Comparison of ENCODE assay signal across 32 mouse cellular contexts in genomic region chr10:21804761-21805160, GRCm38 (mm10).
"Had no signal": no experiment of that assay in that cellular context is flagged by ENCODE, and none has a peak within 500 bp of the region (broad histone marks: within the 10 kb centered on the region; RNA-seq: fewer than 3 reads in every experiment).

No protein-coding gene starts in this region.

- H3K4me3 ChIP-seq: limb, embryonic 10.5 days; limb, embryonic 12.5 days; limb, embryonic 13.5 days; limb, embryonic 15.5 days; liver, embryonic 12.5 days; liver, embryonic 13.5 days; liver, embryonic 15.5 days; lung, embryonic 15.5 days; megakaryocyte, embryonic 14.5 days; midbrain, embryonic 10.5 days; midbrain, embryonic 12.5 days; midbrain, embryonic 13.5 days; midbrain, embryonic 15.5 days; myocyte; neural tube, embryonic 12.5 days had no signal

- H3K27me3 ChIP-seq: limb, embryonic 12.5 days; limb, embryonic 13.5 days; limb, embryonic 15.5 days; liver, embryonic 12.5 days; liver, embryonic 13.5 days; liver, embryonic 15.5 days; lung, embryonic 15.5 days; megakaryocyte, embryonic 14.5 days; midbrain, embryonic 13.5 days; midbrain, embryonic 15.5 days; neural tube, embryonic 12.5 days had no signal

- H3K4me1 ChIP-seq: limb, embryonic 10.5 days; liver, embryonic 13.5 days; liver, embryonic 15.5 days; lung, embryonic 15.5 days; megakaryocyte, embryonic 14.5 days; midbrain, embryonic 12.5 days; midbrain, embryonic 13.5 days; midbrain, embryonic 15.5 days; neural tube, embryonic 12.5 days had no signal

- H3K4me2 ChIP-seq: limb, embryonic 12.5 days; limb, embryonic 13.5 days; limb, embryonic 15.5 days; liver, embryonic 11.5 days; liver, embryonic 12.5 days; liver, embryonic 13.5 days; liver, embryonic 15.5 days; lung, embryonic 14.5 days; lung, embryonic 15.5 days; midbrain, embryonic 11.5 days; midbrain, embryonic 12.5 days; midbrain, embryonic 13.5 days; midbrain, embryonic 15.5 days; neural tube, embryonic 12.5 days had no signal

- H3K36me3 ChIP-seq: limb, embryonic 10.5 days; limb, embryonic 12.5 days; limb, embryonic 13.5 days; limb, embryonic 15.5 days; liver, embryonic 12.5 days; liver, embryonic 13.5 days; liver, embryonic 15.5 days; lung, embryonic 15.5 days; midbrain, embryonic 10.5 days; midbrain, embryonic 12.5 days; midbrain, embryonic 13.5 days; midbrain, embryonic 15.5 days; neural tube, embryonic 12.5 days had no signal

- DNase-seq: left cerebral cortex, postnatal 4 days; liver; liver, embryonic 13.5 days; liver, postnatal 0 days; lung, adult 18-20 months; lung, adult 2 months; lung, embryonic 14.5 days; lung, postnatal 10 days; lung, postnatal 14 days; lung, postnatal 36 days; lung, postnatal 4 days; midbrain, embryonic 14.5 days had no signal

- ATAC-seq: liver, embryonic 12.5 days; liver, postnatal 0 days; lung, postnatal 0 days; midbrain, embryonic 13.5 days; midbrain, embryonic 15.5 days; midbrain, embryonic 16.5 days had no signal

- H3K9ac ChIP-seq: limb, embryonic 12.5 days; limb, embryonic 13.5 days; limb, embryonic 15.5 days; liver, embryonic 12.5 days; liver, embryonic 13.5 days; liver, embryonic 14.5 days; liver, embryonic 15.5 days; liver, postnatal 0 days; lung, embryonic 14.5 days; lung, embryonic 15.5 days; midbrain, embryonic 12.5 days; midbrain, embryonic 13.5 days; midbrain, embryonic 15.5 days; neural tube, embryonic 12.5 days had no signal

- H3K9me3 ChIP-seq: limb, embryonic 10.5 days; limb, embryonic 12.5 days; limb, embryonic 13.5 days; limb, embryonic 15.5 days; liver, embryonic 12.5 days; liver, embryonic 13.5 days; liver, embryonic 15.5 days; lung, embryonic 15.5 days; midbrain, embryonic 10.5 days; midbrain, embryonic 12.5 days; midbrain, embryonic 13.5 days; midbrain, embryonic 15.5 days; neural tube, embryonic 12.5 days had no signal

- H3K27ac ChIP-seq: limb, embryonic 10.5 days; limb, embryonic 12.5 days; limb, embryonic 13.5 days; limb, embryonic 15.5 days; liver, embryonic 12.5 days; liver, embryonic 13.5 days; liver, embryonic 14.5 days; liver, embryonic 15.5 days; lung, embryonic 15.5 days; macrophage; midbrain, embryonic 10.5 days; midbrain, embryonic 12.5 days; midbrain, embryonic 13.5 days; midbrain, embryonic 15.5 days; neural tube, embryonic 12.5 days had no signal
